Mouse (Mus musculus) adrenal gland, postnatal 36 days (tissue): ENCODE data around the gene Alg14. TPM values are rescaled to one million over a fixed set of nuclear protein-coding genes. Genes with fewer than 3 reads are reported as not detected.

Experiments used
- DNase-seq, 2 experiments: peaks; one replicate each; pipeline ENCODE4 v3.0.0; 2021; ENCODE audit warnings: mixed read lengths in 1 of 2
- total RNA-seq, 2 experiments: library from RNA; stranded (reverse); gene quantifications; 2 replicates each; pipeline ENCODE4 v1.2.3; 2021

Gene Alg14
- total RNA-seq, 2 experiments from 2014 or later, result 35.0 to 41.2 TPM

DNA sequence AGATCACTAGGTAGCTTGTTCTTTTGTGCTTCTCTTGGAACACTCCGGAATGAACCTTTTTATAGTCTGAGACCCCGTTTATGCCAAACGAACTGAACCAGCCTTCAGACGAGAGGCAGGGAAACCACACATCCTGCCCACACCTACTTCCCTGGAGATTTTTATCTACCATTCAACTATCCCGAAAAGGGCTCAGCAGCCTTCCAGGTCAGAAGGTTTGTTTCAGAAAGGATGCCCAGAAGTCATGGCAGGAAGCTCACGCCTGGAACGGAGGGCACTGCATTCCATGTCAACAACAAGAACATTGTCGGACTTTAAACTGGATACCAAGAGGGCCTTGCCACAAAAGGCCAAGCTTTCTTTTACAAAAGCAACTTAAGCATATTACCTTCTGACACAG is 73.6 kb downstream of the Alg14 start:
- DNase-seq, result no peak

DNA sequence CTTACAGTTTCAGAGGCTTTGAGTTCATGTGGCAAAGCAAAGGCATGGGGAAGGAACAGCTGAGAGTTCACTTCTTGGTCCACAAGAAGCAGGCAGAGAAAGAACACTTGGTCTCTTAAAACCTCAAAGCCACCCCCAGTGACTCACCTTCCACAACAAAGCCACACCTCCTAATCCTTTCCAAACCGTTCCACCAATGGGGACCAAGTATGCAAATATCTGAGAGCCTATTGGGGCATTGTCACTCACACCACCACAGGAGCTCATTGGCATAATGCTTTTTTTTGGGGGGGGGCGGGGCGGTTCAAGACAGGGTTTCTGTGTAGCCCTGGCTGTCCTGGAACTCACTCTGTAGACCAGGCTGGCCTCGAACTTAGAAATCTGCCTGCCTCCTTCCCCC is 77.0 kb downstream of the Alg14 start:
- DNase-seq, result no peak

DNA sequence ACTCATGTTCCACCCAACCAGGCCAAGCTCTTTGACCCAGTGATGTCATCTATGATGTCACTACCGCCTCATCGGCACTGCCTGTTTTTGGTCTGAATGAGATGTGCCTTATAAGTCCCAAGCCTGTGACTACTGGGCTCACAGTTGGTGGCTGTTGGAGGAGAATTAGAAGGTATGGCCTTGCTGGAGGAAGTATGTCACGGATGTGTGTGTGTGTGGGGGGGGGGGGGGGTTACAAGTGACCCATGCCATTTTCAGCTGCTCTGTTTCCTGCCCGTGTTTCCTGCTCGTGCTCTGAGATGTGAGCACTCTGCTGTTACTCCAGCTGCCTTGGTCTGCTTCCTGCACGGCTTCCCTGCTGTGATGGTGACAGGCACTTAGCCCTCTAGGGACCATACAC is 77.9 kb downstream of the Alg14 start:
- DNase-seq, result no peak

DNA sequence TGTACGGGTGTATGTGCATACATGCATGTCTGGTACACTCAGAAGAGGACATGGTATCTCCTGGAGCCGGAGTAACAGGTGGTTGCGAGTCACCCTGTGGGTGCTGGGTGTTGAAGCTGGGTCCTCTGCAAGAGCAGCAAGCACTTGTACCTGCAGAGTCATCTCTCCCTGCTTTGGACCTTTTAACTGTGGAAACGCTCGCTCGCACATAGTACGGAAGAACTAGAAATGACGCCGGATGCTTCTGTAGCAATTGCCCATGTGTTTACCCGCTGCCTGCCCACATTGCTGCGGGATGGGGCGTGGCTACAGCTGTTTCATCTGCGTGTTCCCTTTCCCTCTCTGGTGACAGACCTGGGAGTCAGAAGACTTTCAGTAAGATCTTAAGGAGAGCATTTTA is 78.7 kb downstream of the Alg14 start:
- DNase-seq, result peak in 1 of 2 experiments; percentile 18

DNA sequence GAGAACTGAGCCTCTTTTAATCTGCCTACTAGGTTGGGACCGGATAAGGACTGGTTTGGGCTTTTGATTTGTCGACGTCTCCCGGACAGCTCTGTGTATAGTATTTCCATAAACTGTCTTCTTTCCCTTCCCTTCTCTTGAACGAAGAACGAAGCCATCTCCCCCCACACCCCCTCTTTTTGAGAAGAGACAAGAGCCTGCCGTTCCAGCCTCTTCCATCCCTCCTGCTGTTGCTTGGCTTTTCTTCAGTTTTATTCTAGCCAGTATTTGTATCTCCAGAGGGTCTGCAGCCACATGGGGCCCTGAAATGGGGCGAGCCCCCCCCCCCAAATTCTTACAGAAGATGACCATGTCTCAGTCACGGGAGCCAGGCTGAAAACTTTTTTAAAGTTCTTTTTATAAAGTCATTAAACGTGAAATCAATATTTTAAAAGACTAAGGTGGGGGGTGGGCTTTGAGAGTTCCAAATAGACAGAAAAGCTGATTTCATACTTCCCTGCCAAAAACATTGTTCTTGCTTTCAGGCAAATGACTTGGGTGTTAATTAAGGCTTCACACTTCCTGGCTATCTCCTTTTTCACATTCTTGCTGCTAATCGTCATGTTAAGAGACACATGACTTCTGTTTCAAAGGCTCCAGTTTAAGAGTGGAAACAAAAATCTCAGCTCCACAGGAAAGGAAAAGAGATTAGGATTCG is 79.4 kb downstream of the Alg14 start:
- no peak for DNase-seq

DNA sequence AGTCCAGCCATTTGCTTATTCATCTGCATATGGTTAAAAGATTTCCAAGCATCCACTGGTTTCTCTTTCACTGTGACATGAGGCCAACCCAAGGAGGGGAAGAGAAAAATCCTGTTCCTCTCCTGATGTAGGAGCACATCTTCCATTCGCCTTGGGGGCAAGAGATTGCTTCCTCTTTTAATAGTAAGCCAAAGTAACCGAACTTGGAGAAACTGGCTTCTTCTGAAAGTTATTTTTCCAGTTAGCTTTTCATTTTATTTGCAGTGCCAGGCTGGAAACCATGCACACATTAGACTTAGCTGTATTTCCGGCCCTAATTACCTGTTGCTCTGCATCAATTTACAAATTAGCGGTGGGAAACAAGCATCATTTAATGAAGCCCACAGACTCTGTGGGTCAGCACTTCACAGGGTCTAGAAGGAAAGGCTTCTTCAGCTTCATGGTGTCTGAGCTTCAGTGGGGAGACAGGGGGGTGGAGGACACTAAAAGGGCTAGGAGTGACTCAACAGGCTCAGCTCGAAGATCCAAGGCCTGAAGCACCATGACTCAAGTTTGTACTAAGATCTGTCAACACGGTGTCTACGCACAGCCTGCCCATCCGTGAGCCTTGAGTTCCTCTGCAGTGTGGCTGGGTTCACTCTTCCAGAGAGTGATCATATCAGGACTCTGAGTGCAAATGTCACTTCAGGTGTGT is 80.1 kb downstream of the Alg14 start:
- peak; percentile 69 to 71 for DNase-seq

DNA sequence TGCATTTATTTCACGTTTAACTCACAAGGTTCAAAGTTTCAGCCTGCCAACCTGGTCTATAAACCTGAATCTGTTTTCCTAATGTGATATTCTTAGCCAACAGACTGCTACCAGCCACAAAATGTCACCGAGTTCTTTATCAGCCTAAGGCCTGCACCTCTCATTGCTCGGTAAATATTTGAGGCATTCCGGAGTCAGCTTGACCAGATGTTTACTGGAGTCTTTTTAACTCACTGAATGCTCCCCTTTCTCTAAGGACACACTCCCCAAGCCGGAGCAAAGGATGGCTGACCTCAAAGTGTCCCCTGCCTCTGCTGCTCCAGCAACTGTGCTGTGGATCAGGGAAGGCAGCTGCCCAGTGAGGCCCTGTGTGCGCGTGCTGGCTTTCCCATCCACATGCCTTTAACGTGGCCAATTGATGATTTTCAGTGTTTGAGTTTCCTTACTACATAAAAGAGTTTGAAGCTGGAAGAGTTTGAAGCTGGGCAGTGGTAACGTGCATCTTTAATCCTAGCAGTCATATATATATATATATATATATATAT is 82.4 kb downstream of the Alg14 start:
- DNase-seq, result no peak

DNA sequence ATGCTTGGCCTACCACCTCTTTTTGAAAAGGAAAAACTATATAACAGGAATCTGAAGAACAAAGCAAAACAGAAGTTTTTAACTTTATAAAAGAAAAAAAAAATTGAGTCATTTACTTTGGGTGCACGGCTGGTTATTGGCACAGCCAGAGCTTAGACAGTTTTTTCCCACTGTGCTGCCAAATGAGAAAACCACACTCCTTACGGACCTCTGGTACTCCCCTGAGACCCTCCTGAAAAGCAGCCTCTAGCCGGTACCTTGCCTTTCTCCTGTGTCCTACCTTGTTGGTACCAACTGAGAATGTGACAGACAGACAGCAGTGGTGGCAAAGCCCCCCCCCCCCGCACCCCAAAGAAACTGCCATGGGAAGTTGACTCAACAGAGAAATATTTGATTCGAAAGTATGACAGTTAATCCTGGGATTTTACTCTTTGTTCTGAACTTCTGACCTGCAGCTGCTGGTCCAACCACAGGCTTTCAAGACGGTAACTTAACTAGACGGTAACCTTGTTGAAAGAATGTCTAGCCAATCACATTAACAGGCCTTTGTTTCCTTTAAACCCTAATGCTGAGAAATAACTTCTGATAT is 84.1 kb downstream of the Alg14 start:
- DNase-seq, result no peak

DNA sequence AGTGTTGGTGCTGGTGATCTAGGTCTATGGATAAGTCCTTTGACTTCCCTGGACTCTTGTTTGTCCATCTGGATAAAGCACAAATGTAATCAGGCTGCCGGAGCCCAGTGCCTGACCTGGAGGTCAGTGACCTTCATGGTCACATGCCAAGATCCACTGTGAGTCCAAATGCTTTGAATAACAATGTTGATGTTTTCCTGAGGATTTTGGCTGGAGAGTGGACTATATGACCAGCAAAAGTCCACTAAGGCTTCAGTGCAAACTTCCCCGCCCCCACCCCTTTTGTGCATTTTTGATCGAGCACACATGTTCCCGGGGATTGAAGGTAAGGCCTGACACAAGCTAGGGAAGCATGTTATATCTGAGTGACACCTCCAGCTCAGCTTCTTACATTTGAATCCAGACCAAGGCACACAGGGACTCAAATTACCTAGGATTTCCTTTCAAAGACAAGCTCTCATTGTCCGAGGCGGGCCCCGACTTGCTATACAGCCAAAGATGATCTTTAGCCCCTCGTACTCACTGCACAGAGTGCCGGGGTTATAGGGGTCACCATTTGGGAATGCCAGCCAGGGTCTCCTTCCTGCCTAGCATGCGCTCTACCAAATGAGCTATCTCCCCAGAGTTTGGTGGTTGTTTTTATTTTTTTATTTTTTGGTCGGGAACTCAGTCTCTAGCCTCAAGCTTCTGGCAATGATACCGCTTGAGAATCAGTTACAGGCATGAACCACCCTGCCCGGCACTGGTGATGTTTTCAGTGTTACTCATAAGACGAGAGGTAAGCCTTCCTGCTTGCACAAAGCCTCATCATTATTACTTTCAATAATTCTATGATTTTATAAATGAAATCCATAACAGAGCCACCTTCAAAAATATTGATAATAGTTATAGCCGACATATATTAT is 87.4 kb downstream of the Alg14 start:
- DNase-seq, result peak; percentile 51 to 61

DNA sequence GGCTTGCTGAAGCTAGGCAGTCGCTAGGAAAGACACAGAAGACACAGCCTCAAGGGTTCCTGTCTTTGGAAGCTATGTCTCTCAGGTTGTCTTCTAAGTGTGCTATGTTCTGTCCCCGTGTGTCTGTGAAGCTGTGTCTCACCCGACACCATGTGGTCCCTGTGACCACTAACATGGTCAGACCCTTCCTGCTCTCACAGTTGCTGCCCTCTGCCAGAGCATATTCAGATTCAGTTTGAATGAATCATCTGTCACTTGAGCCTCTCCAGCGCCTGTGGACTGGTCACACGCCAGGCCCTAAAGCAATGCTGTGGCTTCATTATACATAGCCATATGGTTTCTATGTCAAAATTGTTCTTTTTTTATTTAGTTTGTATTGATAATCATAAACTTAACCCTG is 88.1 kb downstream of the Alg14 start:
- DNase-seq, result no peak

DNA sequence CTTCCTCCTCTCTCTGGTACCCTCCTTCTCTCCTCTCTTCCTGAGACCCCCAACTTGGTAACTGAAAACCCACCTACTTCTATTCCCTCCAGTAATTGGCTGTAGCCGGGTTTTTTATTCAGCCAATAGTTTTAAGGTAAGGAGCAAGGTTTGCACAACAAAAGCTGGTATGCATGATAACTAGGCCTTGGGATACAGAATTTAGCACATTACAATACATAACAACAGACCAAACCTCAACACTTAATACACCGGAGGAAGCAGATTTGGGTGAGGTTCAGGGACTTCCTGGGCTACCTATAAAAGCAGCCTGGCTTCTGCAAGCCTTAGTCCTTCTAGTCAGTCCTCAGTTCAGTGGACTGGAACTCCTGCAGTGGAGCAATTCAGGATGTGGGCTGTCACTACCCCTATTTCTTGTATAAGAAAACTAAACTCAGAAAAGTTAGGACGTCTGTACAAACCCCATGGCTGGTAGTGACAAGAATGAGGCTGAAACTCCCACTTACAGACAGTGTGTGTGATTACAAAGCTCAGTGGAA is 96.0 kb downstream of the Alg14 start:
- DNase-seq, result no peak

DNA sequence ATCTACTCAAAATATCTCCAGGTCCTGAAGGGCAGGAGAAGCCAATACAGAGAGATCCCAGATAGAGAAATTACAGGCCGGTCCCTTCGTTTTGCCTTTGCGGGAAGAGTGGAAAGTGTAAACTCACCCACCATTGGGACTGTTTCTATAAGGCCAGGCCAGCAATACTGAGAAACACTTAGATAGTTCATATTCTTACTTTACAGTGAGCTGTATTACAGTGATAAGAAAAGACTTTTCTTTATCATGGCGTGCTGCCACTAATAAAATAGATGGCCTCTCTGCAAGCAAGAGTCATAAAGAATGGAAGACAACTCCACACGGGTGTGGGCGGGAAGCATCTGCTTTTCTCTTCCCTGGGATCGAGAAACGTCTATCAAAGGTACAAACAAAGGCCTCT is 97.8 kb downstream of the Alg14 start:
- no peak for DNase-seq

DNA sequence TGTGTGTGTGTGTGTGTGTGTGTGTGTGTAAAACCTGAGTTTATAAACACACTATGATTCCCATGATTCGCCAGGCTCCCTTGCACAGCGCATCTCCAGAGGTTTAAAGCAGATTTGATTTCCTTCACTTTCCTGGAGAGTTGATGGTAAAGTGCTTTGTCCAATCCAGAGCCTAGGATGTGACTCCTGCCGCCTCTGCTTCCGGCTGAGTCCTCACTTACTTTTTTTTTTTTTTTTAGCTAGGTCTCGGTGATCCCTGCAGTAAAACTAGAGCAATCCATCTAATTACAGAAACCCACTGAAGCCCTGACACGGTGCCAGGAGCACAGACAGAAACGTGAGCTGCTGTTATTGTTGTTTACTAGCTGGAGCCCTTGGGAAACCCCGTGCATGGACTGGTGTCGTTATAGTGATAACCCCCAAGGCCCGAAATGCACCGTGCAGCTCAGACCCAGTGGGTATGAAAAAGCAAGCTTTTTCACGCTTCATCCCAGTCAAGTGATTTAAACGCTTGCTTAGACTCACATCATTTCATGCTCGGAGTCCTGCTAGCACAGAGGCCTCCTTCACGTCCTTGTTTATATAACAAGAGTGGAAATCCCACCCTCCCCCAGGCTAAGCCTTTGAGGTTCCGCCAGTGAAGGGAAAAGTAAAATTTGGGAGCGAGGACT is 98.4 kb downstream of the Alg14 start:
- DNase-seq, result peak; percentile 33 to 52

DNA sequence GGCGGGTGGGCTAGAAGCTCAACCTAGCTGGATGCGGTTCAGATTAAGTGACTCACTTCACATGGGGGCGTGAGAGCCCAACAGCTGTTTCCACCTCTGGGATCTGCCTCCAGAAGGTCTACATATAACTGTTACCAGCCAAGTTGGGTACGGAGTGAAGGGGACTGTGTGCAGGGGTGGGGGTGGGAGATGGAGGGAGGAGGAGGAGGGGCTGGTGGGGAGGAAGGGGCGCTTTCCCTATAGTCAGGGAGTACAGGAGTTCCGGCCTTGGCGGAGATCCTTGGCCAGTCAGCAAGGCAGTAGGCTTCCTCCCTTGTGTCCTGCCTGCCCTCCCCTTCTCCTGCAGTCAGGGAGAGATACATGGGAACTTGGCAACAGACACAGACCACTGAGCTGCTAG is 99.2 kb downstream of the Alg14 start:
- DNase-seq, result peak; percentile 15 to 39

DNA sequence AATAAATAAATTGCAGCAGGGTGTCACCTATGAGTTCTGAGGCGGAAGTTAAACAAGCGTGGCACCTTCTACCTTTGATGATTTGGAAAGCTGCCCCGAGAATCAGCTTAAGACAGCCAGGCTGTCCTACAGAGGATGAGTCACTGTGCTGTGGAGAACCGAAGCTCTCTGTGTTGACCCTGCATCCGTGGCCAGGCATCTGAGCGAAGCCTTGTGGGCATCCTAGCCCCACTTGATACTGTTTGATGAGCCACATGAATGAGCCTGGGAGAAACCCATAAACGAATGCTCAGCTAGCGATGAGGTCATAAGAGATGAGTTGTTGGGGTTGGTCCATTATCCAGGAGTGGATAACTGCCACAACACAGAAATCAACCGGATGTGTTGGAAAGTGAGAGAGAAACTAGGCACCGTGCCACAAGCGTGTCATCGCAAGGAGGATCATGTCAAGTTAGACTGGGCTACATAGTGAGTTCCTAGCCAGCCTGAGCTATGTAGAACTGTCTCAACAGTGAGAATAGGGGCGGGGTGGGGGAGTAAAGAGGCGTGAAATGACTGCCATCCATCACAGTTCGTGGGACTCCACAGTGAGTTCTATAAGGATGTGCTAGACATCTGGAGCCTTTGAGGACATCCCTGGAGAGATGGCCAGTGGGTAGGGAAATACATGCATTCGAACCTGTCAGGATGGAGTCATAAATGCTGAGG is 104.2 kb downstream of the Alg14 start:
- no peak for DNase-seq

DNA sequence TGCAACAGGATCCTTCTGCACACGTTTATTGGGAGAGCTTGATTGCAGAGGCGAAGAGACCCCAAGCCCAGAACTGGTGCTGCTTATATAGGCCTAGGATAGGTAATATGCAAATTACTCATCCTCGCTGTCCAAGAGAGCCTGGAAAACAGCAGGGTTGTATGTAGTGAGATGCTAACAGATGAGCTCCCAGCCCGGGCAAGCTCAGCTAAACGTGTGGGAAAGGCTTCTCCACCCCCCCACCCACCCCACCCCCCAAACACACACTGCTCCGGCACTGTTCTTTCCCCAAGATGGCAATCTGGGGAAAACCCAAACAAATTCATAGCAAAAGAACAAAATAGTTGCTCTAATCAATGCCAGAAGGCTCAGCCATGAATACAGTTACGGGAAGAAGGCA is 105.0 kb downstream of the Alg14 start:
- DNase-seq, result no peak

DNA sequence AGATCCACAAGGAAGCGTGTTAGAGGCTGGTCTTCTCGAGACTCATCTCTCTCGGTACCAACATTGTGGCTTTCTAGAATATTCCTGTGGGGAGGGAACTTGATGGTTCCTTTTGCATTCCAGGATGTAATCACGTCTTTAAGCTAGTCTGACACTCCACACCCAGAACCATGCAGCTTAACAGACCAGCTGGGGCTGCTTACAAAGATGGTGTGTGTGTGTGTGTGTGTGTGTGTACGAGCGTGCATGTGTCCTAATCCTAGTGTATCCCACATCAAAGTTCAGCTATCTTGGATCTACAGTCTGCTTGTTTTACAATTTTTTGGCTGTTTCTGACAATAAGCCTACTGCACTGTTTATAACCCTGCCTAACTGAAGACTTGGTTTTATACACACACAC is 105.4 kb downstream of the Alg14 start:
- DNase-seq, result no peak

DNA sequence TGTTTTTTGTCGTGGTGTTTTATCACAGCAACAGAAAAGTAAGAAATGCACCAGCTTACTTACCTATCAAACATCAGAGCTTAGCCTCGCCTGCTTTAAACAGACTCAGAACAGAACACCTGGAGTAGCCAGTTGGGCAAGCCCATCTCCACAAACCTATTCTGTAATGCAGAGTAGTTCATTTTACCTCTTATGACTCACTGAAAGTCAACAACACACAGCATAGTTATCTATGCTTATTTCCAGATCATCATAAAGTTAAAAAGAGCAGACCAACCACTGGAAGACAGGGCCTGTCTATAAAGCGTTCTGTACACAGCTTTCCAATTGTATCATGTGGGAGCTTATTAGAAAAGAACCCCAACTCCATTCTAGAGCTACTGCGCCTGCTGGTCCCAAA is 109.8 kb downstream of the Alg14 start:
- no peak for DNase-seq

DNA sequence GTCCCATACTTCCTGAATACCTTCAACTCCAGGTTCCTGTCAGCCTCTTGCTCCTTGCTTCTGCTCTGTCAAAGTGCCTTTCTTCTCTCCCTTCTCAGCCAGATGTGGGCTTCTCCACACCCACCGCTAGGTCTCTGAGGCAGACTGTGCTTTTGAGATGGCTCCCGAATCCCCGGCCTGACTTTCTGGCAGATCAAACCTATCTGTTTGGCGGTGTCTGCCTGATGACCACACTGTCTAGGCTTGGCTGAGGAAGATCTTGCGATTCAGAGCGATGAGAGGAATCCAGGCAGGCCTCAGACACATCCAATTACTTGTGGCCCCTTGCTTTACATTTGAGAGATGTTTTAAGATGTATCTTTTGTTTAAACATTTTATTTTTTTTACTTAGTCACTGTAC is 110.5 kb downstream of the Alg14 start:
- no peak for DNase-seq

DNA sequence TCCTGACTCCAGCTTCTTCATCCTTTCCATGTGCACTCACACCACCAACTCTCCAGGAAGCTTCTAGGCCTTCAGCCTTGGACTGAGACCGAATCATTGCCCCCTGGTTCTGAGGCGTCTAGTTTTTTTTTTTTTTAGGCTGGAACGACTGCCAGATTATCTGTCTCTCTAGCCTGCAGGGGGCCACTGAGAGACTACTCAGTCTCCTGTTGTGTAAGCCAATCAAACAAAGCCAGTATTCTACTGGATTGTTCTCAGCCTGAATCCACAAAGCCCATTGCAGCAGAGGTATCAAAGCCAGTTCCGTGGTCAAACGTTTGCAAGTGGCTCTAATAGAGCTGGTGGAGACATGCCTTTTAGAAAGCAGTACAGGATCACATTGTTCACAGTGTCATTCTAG is 111.9 kb downstream of the Alg14 start:
- no peak for DNase-seq

DNA sequence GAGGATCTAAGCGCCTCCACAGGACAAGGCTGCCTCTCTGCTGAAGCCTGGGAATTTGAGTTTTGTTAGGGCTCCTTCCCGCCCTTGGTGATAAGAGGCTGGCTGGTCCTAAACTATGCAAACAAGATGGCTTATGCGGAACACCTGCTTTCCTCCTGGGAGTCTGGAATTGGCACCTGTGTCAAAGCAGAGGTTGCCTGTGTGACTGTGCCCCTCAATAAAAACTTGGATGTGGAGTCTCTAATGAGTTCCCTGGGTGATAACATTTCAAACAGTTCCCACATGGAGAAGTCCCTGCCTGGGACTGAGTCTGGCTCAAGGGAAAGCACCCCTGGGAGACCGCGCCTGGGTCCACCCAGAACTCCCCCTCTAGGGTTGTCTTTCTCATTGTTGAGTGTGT is 113.5 kb downstream of the Alg14 start:
- DNase-seq, result no peak
